Mouse (Mus musculus): ENCODE measurements around the gene Psme3.

Gene Psme3

DNA sequence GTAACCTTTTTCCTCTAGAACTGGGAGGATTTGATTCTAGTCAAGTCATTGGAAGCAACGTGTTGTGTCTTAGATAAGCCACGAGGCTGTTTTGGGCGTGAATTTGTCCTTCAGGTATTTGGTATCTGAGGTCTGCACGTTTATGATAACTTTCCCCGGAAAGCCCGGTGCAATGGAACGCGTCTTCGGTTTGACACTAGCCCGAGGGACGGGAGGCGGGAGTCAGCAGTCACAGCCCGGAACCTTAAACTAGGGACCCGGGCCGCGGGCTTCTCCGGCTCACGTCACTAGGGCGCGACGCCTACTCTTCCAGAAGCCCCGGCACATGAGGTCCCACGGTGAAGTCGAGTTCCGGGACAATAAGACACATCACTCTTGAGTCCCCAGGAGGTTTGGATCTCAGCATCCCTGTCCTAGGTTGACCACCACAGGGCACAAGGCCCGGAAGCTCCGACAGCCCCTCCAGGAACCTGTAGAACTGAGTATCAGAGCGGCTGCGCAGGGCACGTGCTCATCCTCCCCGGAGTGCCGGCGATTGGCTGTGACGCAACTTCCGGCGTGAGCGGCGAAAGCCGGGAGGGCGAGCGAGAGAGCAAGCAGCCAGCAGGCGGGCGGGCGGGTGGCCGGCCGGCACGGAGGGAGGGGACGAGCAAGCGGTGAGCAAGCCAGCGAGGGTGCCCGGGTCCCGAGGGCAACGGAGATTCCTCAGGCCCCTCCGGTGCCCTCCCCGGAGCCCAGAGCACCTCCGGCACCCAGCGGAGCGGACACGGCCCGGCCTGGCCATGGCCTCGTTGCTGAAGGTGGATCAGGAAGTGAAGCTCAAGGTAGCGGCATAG lies at the start of gene Psme3:
Psme3 (plus strand) TSS at position 549 of the 836 bp plus-strand sequence.
- peak; percentile 89 for DNase-seq (ENCODE audit: low spot score)

- no peak for DNase-seq (ENCODE audit: low spot score)
These were observed 46.4 kb upstream of the Psme3 start for GRCm38 (mm10) chr11:101269577-101270116.

DNA sequence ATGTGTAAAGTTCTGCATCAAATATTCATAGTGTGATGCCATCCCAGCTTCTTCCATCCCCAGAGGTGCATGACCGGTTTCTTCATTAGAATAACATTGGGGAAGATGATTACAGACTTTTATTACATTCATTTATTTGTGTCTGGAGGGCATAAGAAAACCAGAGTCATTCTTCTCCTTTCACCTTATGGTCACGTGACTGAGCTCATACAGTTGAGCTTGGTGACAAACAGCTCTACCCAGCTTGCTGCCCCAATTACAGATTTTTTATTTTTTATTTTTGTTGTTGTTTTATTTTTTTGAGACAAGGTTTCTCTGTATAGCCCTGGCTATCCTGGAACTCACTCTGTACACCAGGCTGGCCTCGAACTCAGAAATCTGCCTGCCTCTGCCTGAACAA lies 43.6 kb upstream of the Psme3 start:
- DNase-seq (ENCODE audit: low spot score) = no peak

DNA sequence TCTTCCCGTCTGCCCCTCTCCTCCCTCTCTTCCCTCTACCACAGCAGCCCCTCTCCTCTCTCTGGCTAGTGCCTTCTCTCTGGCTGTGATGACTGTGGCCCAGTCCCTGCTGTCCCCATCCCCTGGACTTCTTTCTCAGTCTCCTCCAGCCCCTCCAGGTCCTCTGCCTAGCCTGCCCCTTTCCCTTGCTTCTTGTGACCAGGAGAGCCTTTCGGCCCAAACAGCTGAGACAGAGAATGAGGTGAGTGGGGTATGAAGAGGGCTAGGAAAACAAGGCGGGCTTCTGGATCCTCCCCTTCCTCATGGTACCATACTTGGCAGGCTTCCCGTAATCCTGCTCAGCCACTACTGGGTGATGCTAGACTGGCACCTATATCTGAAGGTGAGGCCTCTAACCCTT lies 40.7 kb upstream of the Psme3 start:
- no peak for DNase-seq (ENCODE audit: low spot score)

GRCm38 (mm10) chr11:101276319-101277070 lies 39.5 kb upstream of the Psme3 start:
- DNase-seq (ENCODE audit: low spot score) = no peak

DNA sequence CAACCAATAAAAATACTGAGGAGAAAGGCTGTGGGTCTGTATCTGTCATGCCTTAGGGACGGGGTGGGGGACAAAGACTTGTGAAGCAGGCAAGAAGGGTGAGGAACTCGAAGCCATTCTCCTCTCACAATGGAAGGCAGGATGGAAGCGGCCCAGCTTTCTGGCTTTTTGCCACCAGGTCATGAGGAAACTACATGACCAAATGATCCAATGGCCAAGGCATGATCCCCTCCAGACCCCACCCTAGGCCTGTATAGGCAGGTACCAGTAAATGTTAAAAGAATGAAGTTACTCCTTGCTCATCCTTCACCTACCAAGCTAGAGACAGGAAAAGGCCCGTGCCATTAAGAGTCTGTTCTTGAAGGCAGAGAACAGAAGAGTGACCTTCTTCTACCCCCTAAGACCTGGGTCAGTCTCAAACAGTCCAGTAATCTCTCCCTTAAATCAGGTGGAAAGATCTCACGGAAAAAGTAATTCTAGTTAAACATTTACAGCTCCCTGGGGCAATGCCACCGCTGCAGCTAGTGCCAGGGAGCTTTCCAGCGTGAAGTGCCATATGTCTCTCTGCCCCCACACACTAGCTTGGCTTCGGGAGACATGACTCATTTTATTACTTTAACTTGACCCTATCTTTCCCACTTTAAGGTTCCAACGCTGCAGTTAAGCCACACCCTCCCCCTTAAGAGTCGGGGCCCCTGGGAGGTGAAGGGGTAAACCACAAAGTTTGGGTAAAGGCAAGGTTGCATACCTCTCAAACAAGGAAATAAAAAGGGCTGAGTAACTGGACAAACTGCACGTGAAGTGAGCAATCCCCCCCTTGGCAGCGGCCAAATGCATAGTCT lies 38.4 kb upstream of the Psme3 start:
- DNase-seq (ENCODE audit: low spot score) = no peak

GRCm38 (mm10) chr11:101278223-101279192 lies 37.5 kb upstream of the Psme3 start, which contains the start of the genes Cntd1 and Coa3:
Gene Cntd1 (plus strand): TSS chr11:101279012.
Gene Coa3 (minus strand): TSS chr11:101279114.
- peak; percentile 72 for DNase-seq (ENCODE audit: low spot score)

GRCm38 (mm10) chr11:101279193-101279569 lies 36.8 kb upstream of the Psme3 start:
- no peak for DNase-seq (ENCODE audit: low spot score)

- no peak for DNase-seq (ENCODE audit: low spot score)
These were observed 35.2 kb upstream of the Psme3 start for GRCm38 (mm10) chr11:101280837-101281236.

DNA sequence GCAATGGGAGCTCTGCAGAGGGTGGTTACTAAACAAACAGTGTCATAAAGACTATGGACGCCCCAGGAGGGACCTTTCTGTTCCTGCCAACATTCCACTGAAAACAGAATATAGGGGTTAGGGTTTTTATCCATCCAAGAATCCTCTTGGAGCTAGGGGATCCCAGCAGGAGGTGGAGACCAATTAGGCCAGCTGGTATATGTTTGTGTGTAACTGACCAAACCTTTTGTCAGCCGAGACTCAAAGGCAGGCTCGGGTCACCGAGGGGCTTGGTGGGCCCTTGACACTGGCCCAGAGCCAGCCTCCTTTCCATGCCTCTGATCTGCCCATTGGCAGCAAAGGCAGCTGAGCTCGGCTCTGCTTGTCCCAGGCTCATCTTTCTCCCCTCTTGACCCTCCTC lies 33.1 kb upstream of the Psme3 start:
- DNase-seq (ENCODE audit: low spot score) = no peak

GRCm38 (mm10) chr11:101283805-101284204 lies 32.2 kb upstream of the Psme3 start:
- no peak for DNase-seq (ENCODE audit: low spot score)

DNA sequence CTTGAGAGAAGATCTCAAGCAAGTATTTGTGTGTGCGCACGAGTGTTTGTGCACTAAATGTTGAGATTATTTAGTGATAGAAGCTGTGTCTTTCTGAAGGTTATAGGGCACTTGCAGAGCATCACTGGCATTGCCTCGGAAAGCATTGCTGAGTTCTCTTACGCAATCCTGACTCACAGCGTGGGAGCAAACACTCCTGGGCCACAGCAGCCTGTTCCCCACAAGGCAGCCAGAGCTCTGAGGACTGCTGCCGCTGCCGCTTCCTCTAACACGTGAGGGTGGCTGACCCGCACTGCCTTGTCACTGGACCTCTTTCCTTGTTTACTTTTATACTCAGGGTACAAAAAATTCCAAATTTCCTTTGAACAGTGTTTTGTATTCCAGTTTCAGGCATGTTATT lies 28.7 kb upstream of the Psme3 start:
- DNase-seq (ENCODE audit: low spot score) = no peak

GRCm38 (mm10) chr11:101291231-101291630 lies 24.8 kb upstream of the Psme3 start:
- DNase-seq (ENCODE audit: low spot score) = no peak

GRCm38 (mm10) chr11:101295191-101295590 lies 20.8 kb upstream of the Psme3 start:
- no peak for DNase-seq (ENCODE audit: low spot score)

DNA sequence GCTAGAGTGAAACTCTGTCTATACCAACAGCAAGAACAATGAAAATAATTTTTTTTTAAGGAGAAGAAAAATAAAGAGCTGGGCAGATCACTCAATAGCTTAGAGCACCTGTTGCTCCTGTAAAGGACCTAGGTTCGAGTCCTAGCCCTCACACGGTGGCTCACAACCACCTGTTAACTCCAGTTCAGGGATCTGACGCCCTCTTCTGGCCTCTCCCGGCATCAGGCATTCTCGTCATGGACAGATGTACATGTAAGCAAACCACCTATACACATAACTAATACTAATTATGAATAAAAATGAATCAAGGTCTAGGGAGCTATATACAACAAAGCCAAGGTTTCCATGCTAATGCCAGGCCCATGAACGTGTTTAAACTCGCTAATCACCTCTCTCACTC lies 15.1 kb upstream of the Psme3 start:
- peak; percentile 43 for DNase-seq (ENCODE audit: low spot score)

DNA sequence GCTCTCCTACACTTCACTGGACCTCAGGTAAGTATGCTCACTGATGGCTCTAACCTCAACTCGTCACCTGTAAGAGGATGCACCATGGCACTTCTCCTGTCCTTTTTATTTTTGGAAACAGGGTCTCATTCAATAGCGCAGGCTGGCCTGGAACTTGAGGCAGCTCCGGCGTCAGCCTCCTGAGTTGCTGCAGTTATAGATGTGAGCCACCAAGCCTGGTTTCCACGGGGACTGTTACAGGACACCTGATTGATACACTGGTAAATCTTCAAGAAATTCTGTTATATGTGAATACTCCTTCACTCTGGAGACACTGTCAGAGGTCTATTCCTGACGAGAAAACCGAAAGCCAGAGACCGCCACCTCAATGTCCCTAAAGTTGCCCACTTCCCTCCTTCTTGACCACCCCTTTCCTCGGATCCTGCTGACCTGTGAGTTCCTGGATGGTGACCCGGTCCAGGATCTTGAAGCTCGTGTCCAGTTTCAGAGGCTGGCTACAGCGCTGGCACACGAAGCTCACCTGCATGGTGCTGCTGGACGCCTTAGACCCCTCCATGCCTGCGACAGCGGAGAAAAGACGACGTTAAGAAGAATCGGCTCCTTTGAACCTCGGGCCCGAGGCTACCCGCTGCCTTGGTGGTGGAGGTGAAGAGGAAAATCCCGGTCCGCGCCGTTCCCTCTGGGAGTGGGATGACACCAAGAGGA lies 14.6 kb upstream of the Psme3 start:
- DNase-seq (ENCODE audit: low spot score) = no peak

GRCm38 (mm10) chr11:101302004-101302798 lies 13.8 kb upstream of the Psme3 start, which contains the start of gene Becn1:
Gene Becn1 (minus strand): TSS chr11:101302286.
- DNase-seq (ENCODE audit: low spot score) = peak; percentile 90

DNA sequence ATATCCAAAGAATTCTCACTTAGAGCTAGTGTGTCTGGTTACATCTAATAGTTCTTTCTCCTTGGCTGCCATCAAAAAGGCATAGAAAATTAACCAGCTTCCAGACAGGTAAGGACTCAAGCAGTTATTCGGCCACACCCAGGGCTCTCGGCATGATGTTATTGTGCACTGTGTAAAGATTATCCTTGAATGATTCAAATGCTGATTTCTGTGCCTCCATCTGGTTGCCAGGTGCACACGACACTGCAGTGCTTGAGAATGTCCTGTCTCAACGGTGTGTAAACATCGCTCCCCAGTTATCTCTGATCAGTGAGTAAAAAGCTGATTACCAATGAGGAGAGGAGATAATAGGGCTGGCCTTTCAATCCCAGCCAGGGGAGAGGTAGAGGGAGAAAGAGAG lies 8.3 kb upstream of the Psme3 start:
- no peak for DNase-seq (ENCODE audit: low spot score)

DNA sequence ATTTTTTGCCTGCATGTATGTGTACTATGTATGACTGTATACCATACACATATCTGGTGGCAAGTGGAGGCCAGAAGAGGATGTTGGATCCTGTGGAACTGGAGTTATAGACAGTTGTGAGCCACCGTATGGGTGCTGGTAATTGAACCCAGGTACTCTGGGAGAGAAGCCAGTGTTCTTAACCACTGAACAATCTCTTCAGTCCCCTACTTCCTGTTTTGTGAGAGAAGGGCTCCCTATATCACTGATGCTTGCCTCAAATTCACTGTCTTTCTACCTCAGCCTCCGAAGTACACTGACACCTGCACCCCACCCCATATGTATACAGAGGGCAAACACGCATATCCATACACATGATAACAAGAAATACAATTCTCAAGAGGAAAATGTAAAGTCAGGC lies 4.9 kb upstream of the Psme3 start:
- DNase-seq (ENCODE audit: low spot score) = no peak
